Mouse (Mus musculus): ENCODE data around the gene Mrc2. TPM values are rescaled to one million over a fixed set of nuclear protein-coding genes. Genes with fewer than 3 reads are reported as not detected.

The Mrc2 gene
- polyA plus RNA-seq, 1 experiment from 2014 or later, result 14.7 TPM

GRCm38 (mm10) chr11:105371818-105372217 lies 79.4 kb downstream of the Mrc2 start:
- WGBS, result 82% methylated on average over 9 of the region's 9 CpGs
- Histone ChIP-seq H3K9me3 (ENCODE audit: control insufficient read depth, low read length) (no peaks in the 10 kb centered on the region), H3K4me2 (ENCODE audit: low read depth, severe bottlenecking) (no peak overlapping the region), H3K4me3 (ENCODE audit: low read depth, low read length) (no peak overlapping the region), H3K27me3 (ENCODE audit: control insufficient read depth, insufficient read depth, low read length) (no peaks in the 10 kb centered on the region), H3K4me1 (ENCODE audit: control insufficient read depth, insufficient read depth, low read length) (no peaks in the 10 kb centered on the region), H3K27ac (replicated peaks; ENCODE audit: low read depth, low read length) (no peak overlapping the region), H3K9ac (ENCODE audit: low read length) (no peak overlapping the region), H3K36me3 (ENCODE audit: control insufficient read depth, insufficient read depth, low read length) (no peaks in the 10 kb centered on the region)
- DNase-seq (ENCODE audit: low spot score) (no peak), ATAC-seq (ENCODE audit: insufficient number of reproducible peaks, low FRiP score, low TSS enrichment, low read depth) (no peak)

GRCm38 (mm10) chr11:105373881-105374280 lies 81.4 kb downstream of the Mrc2 start:
- Histone ChIP-seq H3K9ac (ENCODE audit: low read length) (no peak overlapping the region), H3K9me3 (ENCODE audit: control insufficient read depth, low read length) (no peaks in the 10 kb centered on the region), H3K4me2 (ENCODE audit: low read depth, severe bottlenecking) (no peak overlapping the region), H3K4me3 (ENCODE audit: low read depth, low read length) (no peak overlapping the region), H3K36me3 (ENCODE audit: control insufficient read depth, insufficient read depth, low read length) (no peaks in the 10 kb centered on the region), H3K27me3 (ENCODE audit: control insufficient read depth, insufficient read depth, low read length) (no peaks in the 10 kb centered on the region), H3K27ac (replicated peaks; ENCODE audit: low read depth, low read length) (no peak overlapping the region), H3K4me1 (ENCODE audit: control insufficient read depth, insufficient read depth, low read length) (no peaks in the 10 kb centered on the region)
- DNase-seq (ENCODE audit: low spot score), result no peak
- no peak for ATAC-seq (ENCODE audit: insufficient number of reproducible peaks, low FRiP score, low TSS enrichment, low read depth)
- 71% methylated on average over 8 of the region's 8 CpGs for WGBS

- no peak overlapping the region for H3K4me2 ChIP-seq (ENCODE audit: low read depth, severe bottlenecking)
- WGBS, result 61% methylated on average over 10 of the region's 10 CpGs
- no peak overlapping the region for H3K27ac ChIP-seq (replicated peaks; ENCODE audit: low read depth, low read length)
- DNase-seq (ENCODE audit: low spot score) (no peak), ATAC-seq (ENCODE audit: insufficient number of reproducible peaks, low FRiP score, low TSS enrichment, low read depth) (no peak)
- H3K36me3 ChIP-seq (ENCODE audit: control insufficient read depth, insufficient read depth, low read length), result no peaks in the 10 kb centered on the region
- no peak overlapping the region for H3K9ac ChIP-seq (ENCODE audit: low read length)
- H3K27me3 ChIP-seq (ENCODE audit: control insufficient read depth, insufficient read depth, low read length), result no peaks in the 10 kb centered on the region
- H3K4me1 ChIP-seq (ENCODE audit: control insufficient read depth, insufficient read depth, low read length), result no peaks in the 10 kb centered on the region
- no peaks in the 10 kb centered on the region for H3K9me3 ChIP-seq (ENCODE audit: control insufficient read depth, low read length)
- no peak overlapping the region for H3K4me3 ChIP-seq (ENCODE audit: low read depth, low read length)
Observed at GRCm38 (mm10) chr11:105374526-105375175, 82.2 kb downstream of the Mrc2 start.

DNA sequence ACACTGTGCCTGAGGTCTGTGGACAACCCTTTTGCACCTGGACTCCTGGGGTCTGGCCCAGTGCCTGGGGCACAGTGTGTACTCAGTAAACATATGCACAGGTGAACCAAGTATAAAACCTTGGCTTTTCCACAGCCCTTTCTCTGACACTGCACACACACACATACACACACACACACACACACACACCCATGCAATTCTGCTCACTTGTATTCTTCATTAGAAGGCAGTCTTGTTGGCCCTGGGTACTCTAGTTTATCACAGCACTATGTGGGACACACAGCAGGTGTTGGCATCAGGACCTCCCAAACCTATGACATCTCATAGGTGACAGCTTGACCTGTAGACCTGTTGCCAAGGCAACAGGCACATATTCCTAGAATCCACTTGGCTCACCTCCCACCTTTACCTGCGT lies 83.4 kb downstream of the Mrc2 start:
- Histone ChIP-seq H3K27ac (replicated peaks; ENCODE audit: low read depth, low read length) (no peak overlapping the region), H3K4me1 (ENCODE audit: control insufficient read depth, insufficient read depth, low read length) (no peaks in the 10 kb centered on the region)
- DNase-seq (ENCODE audit: low spot score), result no peak

GRCm38 (mm10) chr11:105385266-105385665 lies 92.8 kb downstream of the Mrc2 start:
- Histone ChIP-seq H3K27me3 (ENCODE audit: control insufficient read depth, insufficient read depth, low read length) (no peaks in the 10 kb centered on the region), H3K9me3 (ENCODE audit: control insufficient read depth, low read length) (no peaks in the 10 kb centered on the region), H3K9ac (ENCODE audit: low read length) (no peak overlapping the region), H3K36me3 (ENCODE audit: control insufficient read depth, insufficient read depth, low read length) (no peaks in the 10 kb centered on the region), H3K4me3 (ENCODE audit: low read depth, low read length) (no peak overlapping the region), H3K4me2 (ENCODE audit: low read depth, severe bottlenecking) (no peak overlapping the region), H3K4me1 (ENCODE audit: control insufficient read depth, insufficient read depth, low read length) (no peaks in the 10 kb centered on the region), H3K27ac (replicated peaks; ENCODE audit: low read depth, low read length) (no peak overlapping the region)
- ATAC-seq (ENCODE audit: insufficient number of reproducible peaks, low FRiP score, low TSS enrichment, low read depth) (no peak), DNase-seq (ENCODE audit: low spot score) (no peak)
- 92% methylated on average over 9 of the region's 9 CpGs for WGBS

More for the DNA sequence above, 83.4 kb downstream of the Mrc2 start:
- Histone ChIP-seq H3K4me3 (ENCODE audit: low read depth, low read length) (no peak overlapping the region), H3K27me3 (ENCODE audit: control insufficient read depth, insufficient read depth, low read length) (no peaks in the 10 kb centered on the region), H3K4me2 (ENCODE audit: low read depth, severe bottlenecking) (no peak overlapping the region), H3K36me3 (ENCODE audit: control insufficient read depth, insufficient read depth, low read length) (no peaks in the 10 kb centered on the region), H3K9me3 (ENCODE audit: control insufficient read depth, low read length) (no peaks in the 10 kb centered on the region), H3K9ac (ENCODE audit: low read length) (no peak overlapping the region)
- ATAC-seq (ENCODE audit: insufficient number of reproducible peaks, low FRiP score, low TSS enrichment, low read depth), result no peak
- 88% methylated on average over 1 of the region's 1 CpGs for WGBS

DNA sequence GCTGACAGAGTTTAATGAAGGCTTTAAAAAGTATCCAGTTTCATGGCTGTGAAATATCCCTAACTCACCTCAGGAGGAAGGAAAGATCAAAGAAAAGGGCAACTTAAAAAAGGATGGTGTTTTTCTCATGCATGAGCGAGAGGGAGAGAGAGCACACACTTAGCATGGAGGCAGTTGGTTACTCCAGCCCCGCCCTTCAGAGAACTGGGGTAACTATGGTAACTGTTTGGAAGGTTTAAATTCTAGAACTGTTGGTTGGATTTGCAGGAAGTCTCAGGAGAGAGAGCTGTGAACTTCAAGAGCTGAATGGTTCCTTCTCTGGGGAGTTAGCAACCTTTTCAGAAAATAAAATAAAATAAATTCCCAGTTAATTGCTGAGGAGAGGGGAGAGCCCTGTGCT lies 96.2 kb downstream of the Mrc2 start:
- ATAC-seq (ENCODE audit: insufficient number of reproducible peaks, low FRiP score, low TSS enrichment, low read depth), result 0 out of 2 replicates have a peak, but pooled peaks have one; percentile 51
- Histone ChIP-seq H3K4me1 (ENCODE audit: control insufficient read depth, insufficient read depth, low read length) (no peaks in the 10 kb centered on the region), H3K27ac (replicated peaks; ENCODE audit: low read depth, low read length) (no peak overlapping the region), H3K4me2 (ENCODE audit: low read depth, severe bottlenecking) (no peak overlapping the region), H3K27me3 (ENCODE audit: control insufficient read depth, insufficient read depth, low read length) (no peaks in the 10 kb centered on the region), H3K4me3 (ENCODE audit: low read depth, low read length) (no peak overlapping the region), H3K36me3 (ENCODE audit: control insufficient read depth, insufficient read depth, low read length) (no peaks in the 10 kb centered on the region), H3K9me3 (ENCODE audit: control insufficient read depth, low read length) (no peaks in the 10 kb centered on the region), H3K9ac (ENCODE audit: low read length) (no peak overlapping the region)
- DNase-seq (ENCODE audit: low spot score), result peak; percentile 43
- WGBS, result 19% methylated on average over 2 of the region's 2 CpGs

DNA sequence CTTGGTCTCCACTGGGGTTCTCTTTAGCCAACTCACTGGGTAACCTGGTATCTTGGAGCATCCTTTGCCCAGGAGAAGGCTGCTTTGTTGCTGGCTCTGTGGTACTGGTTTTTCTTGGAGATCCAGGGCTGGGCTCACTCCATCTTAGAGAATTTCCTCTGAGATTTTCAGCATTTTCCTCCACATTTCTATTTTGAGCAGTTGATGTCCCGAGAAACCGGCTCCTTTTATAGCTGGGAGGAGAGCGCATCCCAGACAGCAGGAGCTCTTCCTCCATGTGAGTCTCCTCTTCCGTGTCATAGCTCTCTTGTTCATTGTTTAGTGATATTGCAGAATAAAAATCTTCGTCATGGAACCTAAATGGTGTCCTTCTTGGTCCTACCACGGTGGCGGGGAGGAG lies 97.8 kb downstream of the Mrc2 start:
- no peak for DNase-seq (ENCODE audit: low spot score)
- no peak overlapping the region for H3K9ac ChIP-seq (ENCODE audit: low read length)
- WGBS, result 90% methylated on average over 7 of the region's 7 CpGs

More for the DNA sequence above, 97.8 kb downstream of the Mrc2 start:
- no peaks in the 10 kb centered on the region for H3K4me1 ChIP-seq (ENCODE audit: control insufficient read depth, insufficient read depth, low read length)
- ATAC-seq (ENCODE audit: insufficient number of reproducible peaks, low FRiP score, low TSS enrichment, low read depth), result no peak
- no peaks in the 10 kb centered on the region for H3K9me3 ChIP-seq (ENCODE audit: control insufficient read depth, low read length)
- H3K27ac ChIP-seq (replicated peaks; ENCODE audit: low read depth, low read length), result no peak overlapping the region
- H3K4me3 ChIP-seq (ENCODE audit: low read depth, low read length), result no peak overlapping the region
- H3K4me2 ChIP-seq (ENCODE audit: low read depth, severe bottlenecking), result no peak overlapping the region
- H3K36me3 ChIP-seq (ENCODE audit: control insufficient read depth, insufficient read depth, low read length), result no peaks in the 10 kb centered on the region
- no peaks in the 10 kb centered on the region for H3K27me3 ChIP-seq (ENCODE audit: control insufficient read depth, insufficient read depth, low read length)

All from limb, embryonic 11.5 days (tissue).